Mouse (Mus musculus): ENCODE results near the gene Tpcn2.

Gene Tpcn2

GRCm38 (mm10) chr7:145159283-145160240, 124.2 kb downstream of the Tpcn2 start:
- no peak for DNase-seq (ENCODE audit: low read depth, low spot score)

GRCm38 (mm10) chr7:145155666-145156065, 128.1 kb downstream of the Tpcn2 start:
- DNase-seq (ENCODE audit: low read depth, low spot score), result no peak

DNA sequence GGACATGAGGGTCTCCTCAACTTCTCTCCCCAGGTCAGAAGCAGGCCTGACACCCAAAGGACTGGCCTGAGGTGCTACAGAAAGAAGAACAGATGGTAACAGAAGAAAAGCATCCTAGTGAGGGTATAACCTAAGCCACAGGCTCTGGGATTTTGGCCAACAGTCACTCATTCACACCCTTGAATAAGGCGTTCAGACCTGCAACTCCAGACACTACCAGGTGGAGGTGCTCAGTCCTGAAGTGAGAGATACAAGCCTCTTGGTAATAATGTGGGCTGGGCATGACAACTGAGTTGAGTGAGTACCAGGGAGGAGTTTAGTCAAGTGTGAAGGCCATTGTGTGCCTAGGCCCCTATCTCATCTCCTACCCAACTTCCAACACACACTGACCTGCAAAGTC, 129.7 kb downstream of the Tpcn2 start:
- DNase-seq (ENCODE audit: low read depth, low spot score), result no peak

DNA sequence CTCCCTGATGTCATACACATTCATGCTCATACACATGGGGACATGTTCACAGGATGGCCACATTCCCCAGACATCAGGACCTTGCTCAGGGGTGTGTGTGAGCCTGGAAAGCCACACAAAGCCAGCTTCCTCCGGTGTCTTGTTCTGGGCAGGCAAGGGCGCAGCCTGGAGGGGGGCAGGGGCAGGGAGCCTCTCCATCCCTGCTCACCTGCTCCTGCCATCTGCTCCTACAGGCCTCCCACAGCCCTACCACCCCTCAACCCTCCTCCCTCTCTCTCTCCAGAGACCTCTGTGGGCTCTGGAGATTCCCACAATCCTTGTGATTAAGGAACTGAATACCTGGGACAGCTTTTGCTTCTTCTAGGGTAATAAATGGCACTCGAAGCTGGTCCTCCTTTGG, 132.0 kb downstream of the Tpcn2 start:
- no peak for DNase-seq (ENCODE audit: low read depth, low spot score)

DNA sequence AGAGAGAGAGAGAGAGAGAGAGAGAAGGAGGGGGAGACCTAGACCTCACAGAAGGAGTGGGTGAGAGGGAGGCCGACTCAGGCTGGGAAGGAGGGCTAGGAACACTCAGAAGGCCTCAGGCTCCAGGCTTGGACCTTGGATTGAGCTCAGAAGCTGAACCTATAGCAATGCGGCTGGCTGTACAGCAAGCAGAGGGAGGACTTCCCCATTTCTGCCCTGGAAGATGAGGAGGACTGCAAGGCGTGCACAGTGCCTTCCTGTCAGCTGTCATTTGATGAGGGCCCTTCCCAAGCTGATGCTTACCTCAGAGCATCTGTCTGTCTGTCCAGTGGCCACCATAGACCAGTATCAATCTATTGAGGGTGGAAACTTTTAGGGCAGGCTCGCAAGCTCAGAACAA, 134.9 kb downstream of the Tpcn2 start:
- DNase-seq (ENCODE audit: low read depth, low spot score), result no peak

GRCm38 (mm10) chr7:145147973-145148698, 135.7 kb downstream of the Tpcn2 start:
- no peak for DNase-seq (ENCODE audit: low read depth, low spot score)

DNA sequence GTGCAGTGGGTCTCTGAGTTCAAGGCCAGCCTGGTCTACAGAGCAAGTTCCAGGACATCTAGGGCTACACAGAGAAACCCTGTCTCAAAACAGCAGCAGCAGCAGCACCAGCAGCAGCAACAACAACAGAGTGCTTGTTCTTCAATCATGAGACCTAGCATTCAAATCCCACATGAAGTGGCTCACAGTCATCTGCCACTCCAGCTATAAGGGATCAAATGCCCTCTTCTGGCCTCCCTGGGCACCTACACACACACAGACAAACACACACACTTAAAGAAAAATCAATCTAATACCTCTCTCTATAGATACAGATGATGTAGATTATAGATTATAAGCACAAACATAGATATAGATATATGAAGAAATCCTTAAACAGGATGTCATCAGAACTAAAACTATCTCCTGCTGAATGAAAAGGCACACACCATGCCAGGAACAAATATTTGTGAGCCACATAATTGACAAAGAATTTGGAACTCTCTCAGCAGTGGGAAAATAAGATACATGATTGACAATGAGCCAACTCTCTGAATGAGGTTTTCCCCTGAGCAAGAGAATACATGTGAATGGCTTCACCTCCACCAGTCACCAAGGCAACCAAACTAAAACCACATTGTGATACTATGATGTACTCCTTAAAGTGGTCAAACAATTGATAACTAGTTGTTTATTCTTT, 137.4 kb downstream of the Tpcn2 start:
- DNase-seq (ENCODE audit: low read depth, low spot score), result no peak

- DNase-seq (ENCODE audit: low read depth, low spot score), result no peak
These were observed 140.2 kb downstream of the Tpcn2 start for GRCm38 (mm10) chr7:145143502-145144070.

GRCm38 (mm10) chr7:145140656-145141055, 143.2 kb downstream of the Tpcn2 start:
- no peak for DNase-seq (ENCODE audit: low read depth, low spot score)

- DNase-seq (ENCODE audit: low read depth, low spot score), result no peak
These were observed 144.2 kb downstream of the Tpcn2 start for GRCm38 (mm10) chr7:145139576-145139975.

DNA sequence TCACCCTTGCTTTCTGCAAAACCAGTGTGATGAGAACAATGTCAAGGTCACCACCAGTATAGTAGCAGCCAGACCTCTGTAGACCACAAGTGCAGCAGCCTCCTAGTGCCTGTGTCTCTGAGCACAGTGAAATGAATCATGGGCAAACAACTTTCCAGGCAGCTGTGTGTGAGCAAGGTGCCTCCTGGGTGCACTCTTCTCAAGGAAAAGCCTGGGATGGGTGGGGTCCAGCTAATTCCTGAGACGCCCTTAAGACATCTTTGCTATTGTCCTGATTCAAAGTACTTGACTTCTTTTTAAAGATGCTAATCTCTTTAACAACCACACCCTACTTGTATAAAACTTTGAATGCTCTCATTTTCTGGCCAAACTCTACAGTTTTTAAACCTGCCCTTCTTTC, 144.7 kb downstream of the Tpcn2 start:
- DNase-seq (ENCODE audit: low read depth, low spot score), result no peak

GRCm38 (mm10) chr7:145137871-145138270, 145.9 kb downstream of the Tpcn2 start:
- no peak for DNase-seq (ENCODE audit: low read depth, low spot score)

DNA sequence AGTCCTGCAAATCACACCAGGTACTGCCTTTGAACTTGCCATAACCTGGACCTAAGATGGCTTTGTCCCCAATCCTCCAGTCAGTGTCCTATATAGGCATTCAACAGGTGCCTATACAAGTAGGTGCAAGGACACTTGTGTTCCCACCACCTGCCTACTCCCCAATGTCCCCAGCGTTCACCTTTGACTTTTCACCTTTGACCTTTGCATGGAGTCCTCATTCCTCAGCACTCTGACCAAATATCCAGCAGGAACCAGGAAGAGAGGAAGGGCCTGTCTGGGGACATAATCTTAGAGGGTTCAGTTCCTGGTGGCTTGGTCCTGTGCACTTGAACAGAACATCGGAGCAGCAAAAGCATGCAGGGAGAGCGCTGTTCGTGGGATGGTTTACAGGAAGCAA, 147.0 kb downstream of the Tpcn2 start:
- DNase-seq (ENCODE audit: low read depth, low spot score), result no peak
